Mouse (Mus musculus) MEL (cell line): Measurements from ENCODE around the gene Trpc7.

Source experiments
- EP300 ChIP-seq, 2 experiments: IDR thresholded peaks; 2 replicates each; pipeline ENCODE4 v1.6.1; 2011; ENCODE audit warnings: improper control_type of control experiment in 2 of 2, low read length in 2 of 2, low read depth in 1 of 2, mild to moderate bottlenecking in 1 of 2
- MAZ ChIP-seq: IDR thresholded peaks from 2 replicates; pipeline ENCODE4 v1.6.1; 2012; ENCODE audit warnings: low read depth, mild to moderate bottlenecking, inconsistent platforms, low read length, improper control_type of control experiment

GRCm38 (mm10) chr13:56762446-56763229 is 133.2 kb downstream of the Trpc7 start:
- no peak for TF ChIP-seq MAZ
- no peak for TF ChIP-seq EP300 (IDR thresholded peaks at IDR 0.05; ENCODE audit: low read depth in 1 of 2, low read length in 2 of 2)
